Mouse (Mus musculus): Measurements from ENCODE around the gene Hacd2. TPM values are rescaled to one million over a fixed set of nuclear protein-coding genes. Genes with fewer than 3 reads are reported as not detected.

The Hacd2 gene
- polyA plus RNA-seq, 1 experiment from 2014 or later, result 58.1 TPM

DNA sequence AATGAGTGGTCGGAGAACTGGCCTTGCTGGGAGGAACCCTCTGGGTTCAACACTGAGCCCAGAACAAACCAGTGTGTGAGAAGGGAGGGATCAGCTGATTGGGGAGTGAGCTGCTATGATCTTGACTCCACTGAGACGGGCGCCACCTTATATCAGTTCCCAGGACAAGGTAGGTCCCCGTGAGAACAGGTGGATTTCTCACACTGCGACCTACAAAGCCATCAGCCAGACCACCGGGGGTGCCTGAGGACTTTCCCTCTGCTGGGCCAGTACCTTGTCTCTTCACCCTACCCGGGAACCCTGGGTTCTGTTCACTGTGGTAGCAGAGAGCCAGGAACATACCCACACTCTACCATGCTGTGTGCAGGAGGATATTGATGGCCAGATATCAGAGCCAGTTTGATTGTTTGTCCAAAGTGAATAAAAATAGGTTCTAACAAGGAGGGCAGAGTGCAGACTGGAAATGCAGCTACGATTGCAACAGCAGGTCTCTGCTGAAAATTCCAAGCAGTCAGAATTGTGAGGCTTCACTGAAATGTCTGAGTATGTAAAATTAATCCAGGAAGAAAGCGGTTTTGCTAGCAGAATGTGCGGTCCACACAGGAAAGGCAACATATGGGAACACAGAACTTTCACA is 28.4 kb upstream of the Hacd2 start:
- no peak overlapping the region for H3K4me3 ChIP-seq
- no peaks in the 10 kb centered on the region for H3K9me3 ChIP-seq
- no peak overlapping the region for H3K27ac ChIP-seq (replicated peaks)
- H3K9ac ChIP-seq, result no peak overlapping the region
- H3K4me1 ChIP-seq, result peaks cover 28% of the 10 kb centered on the region
- no peak for ATAC-seq (ENCODE audit: extremely low read depth, insufficient number of reproducible peaks, low FRiP score, low TSS enrichment)
- no peak overlapping the region for H3K4me2 ChIP-seq
- 76% methylated on average over 10 of the region's 10 CpGs for WGBS
- H3K27me3 ChIP-seq (replicated peaks), result no peaks in the 10 kb centered on the region
- no peaks in the 10 kb centered on the region for H3K36me3 ChIP-seq

DNA sequence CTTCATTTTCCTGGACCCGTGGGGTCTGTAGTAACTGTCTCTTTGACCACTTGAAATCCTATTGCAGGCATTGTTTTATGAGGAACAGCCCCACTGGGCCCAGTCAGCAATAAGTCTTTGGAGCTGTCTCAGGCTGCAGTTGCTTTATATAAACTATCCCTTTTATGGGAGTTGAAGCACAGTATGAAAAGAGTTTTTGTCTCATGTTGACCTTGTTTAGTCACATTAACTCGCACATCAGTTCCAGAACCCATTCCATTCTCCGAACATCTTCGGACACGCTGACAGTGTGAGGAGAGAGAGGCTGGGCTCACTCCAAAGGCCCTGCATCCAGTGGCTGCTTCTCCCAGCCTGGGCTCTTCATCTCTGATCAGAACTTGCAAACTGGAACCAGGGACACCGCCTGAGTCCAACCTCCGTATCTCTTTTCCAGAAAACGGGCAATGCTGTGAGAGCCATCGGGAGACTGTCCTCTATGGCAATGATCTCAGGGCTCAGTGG is 27.5 kb upstream of the Hacd2 start:
- no peaks in the 10 kb centered on the region for H3K36me3 ChIP-seq
- no peak overlapping the region for H3K27ac ChIP-seq (replicated peaks)
- ATAC-seq (ENCODE audit: extremely low read depth, insufficient number of reproducible peaks, low FRiP score, low TSS enrichment), result no peak
- peaks cover 28% of the 10 kb centered on the region for H3K4me1 ChIP-seq
- H3K9me3 ChIP-seq, result no peaks in the 10 kb centered on the region
- H3K27me3 ChIP-seq (replicated peaks), result no peaks in the 10 kb centered on the region
- H3K4me2 ChIP-seq, result no peak overlapping the region
- H3K9ac ChIP-seq, result no peak overlapping the region
- no peak overlapping the region for H3K4me3 ChIP-seq
- 76% methylated on average over 9 of the region's 9 CpGs for WGBS

DNA sequence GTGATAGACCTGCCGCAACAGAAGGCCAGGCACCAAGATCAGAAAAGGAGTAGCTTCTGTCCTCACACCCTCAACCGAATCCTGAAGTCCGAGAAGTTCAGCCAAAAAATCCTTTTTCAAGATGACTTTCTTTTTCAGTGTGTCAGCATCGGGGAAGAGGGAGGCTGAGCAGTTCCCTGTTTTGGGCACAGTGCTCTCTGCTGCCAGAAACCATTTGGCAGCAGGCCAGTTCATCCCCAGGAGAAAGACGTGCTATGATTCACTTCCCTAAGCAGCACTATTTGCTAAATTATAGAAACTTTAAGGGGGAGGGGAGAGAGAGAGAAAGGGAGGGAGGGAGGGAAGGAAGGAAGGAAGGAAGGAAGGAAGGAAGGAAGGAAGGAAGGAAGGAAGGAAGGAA is 26.1 kb upstream of the Hacd2 start:
- WGBS, result 31% methylated on average over 5 of the region's 5 CpGs
- Histone ChIP-seq H3K9ac (0 out of 2 replicates have a peak overlapping the region, but pooled peaks have one; percentile 10), H3K4me3 (no peak overlapping the region), H3K4me1 (peaks cover 36% of the 10 kb centered on the region), H3K27ac (replicated peaks) (peak overlapping the region; percentile 45; the same call in 1 of the 2 replicates), H3K36me3 (no peaks in the 10 kb centered on the region), H3K9me3 (no peaks in the 10 kb centered on the region), H3K4me2 (peak overlapping the region; percentile 9; the same call in 1 of the 2 replicates), H3K27me3 (replicated peaks) (no peaks in the 10 kb centered on the region)
- ATAC-seq (ENCODE audit: extremely low read depth, insufficient number of reproducible peaks, low FRiP score, low TSS enrichment), result no peak

DNA sequence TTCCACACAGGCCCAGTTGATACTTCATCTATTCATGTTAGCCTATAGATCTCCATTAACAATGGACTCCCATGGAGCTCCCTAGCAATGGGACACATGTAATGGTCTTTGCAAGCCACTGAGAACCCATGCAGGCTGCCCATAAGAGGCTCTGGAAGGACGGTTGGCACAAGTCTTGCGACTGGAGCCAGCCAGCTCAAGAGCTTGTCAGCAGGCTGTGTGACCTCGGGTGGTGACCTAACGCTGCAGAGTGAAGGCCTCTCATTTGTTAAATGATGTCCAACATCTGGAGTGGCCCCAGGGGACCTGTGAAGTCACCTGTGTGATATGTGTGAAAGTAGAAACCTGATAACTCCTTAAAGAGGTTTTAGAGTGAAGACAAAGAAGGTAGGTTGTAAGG is 25.2 kb upstream of the Hacd2 start:
- H3K27ac ChIP-seq (replicated peaks), result no peak overlapping the region
- H3K9me3 ChIP-seq, result no peaks in the 10 kb centered on the region
- 54% methylated on average over 4 of the region's 4 CpGs for WGBS
- H3K4me2 ChIP-seq, result no peak overlapping the region
- H3K36me3 ChIP-seq, result no peaks in the 10 kb centered on the region
- peaks cover 37% of the 10 kb centered on the region for H3K4me1 ChIP-seq
- H3K9ac ChIP-seq, result no peak overlapping the region
- H3K4me3 ChIP-seq, result no peak overlapping the region
- H3K27me3 ChIP-seq (replicated peaks), result peaks cover 2% of the 10 kb centered on the region; the same call in 1 of the 2 replicates
- no peak for ATAC-seq (ENCODE audit: extremely low read depth, insufficient number of reproducible peaks, low FRiP score, low TSS enrichment)

DNA sequence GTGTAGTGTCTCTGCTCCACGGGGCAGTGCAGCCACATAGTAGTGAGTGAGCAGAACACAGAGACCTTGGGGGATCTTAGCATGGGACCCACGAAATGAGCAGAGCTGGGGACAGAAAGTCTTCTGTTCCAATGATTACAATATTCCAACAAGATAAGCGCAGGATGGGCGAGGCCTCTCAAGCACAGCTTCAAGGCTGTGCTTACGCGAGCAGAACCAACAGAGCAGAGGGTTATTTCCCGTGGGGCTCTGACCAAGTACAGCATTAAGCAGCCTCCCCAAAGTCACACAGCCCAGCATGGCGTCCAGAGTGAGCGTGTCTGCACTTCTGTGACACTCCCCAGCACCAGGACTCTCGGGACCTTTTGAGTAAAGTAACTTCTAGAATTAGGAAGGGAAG is 24.7 kb upstream of the Hacd2 start:
- no peaks in the 10 kb centered on the region for H3K36me3 ChIP-seq
- peaks cover 6% of the 10 kb centered on the region; the same call in 1 of the 2 replicates for H3K27me3 ChIP-seq (replicated peaks)
- H3K4me2 ChIP-seq, result no peak overlapping the region
- WGBS, result 65% methylated on average over 10 of the region's 10 CpGs
- no peak overlapping the region for H3K9ac ChIP-seq
- H3K4me1 ChIP-seq, result peaks cover 37% of the 10 kb centered on the region
- H3K9me3 ChIP-seq, result no peaks in the 10 kb centered on the region
- ATAC-seq (ENCODE audit: extremely low read depth, insufficient number of reproducible peaks, low FRiP score, low TSS enrichment), result no peak
- no peak overlapping the region for H3K27ac ChIP-seq (replicated peaks)
- H3K4me3 ChIP-seq, result no peak overlapping the region

DNA sequence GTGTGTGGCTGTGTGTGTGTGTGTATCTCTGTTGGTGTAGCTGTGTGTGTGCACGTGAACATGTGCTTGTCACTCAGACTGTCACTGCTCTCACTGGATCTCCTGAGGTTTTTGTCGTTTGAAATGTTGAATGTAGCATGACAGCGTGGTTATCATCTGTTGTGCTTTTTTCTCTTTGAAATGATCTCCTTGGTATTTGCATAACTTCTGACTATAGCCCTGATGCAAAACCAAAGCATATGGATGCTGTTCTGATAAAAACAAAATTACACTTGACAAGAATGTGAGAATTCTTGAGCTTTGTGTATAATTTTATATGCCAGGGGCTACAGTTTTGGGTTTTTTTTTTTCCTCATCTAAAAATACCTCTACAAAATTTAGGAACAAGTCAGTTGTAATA is 23.2 kb upstream of the Hacd2 start:
- H3K4me2 ChIP-seq, result no peak overlapping the region
- H3K4me1 ChIP-seq, result peaks cover 37% of the 10 kb centered on the region
- no peaks in the 10 kb centered on the region for H3K9me3 ChIP-seq
- WGBS, result 77% methylated on average over 3 of the region's 3 CpGs
- no peak overlapping the region for H3K9ac ChIP-seq
- no peaks in the 10 kb centered on the region for H3K36me3 ChIP-seq
- no peak overlapping the region for H3K27ac ChIP-seq (replicated peaks)
- H3K4me3 ChIP-seq, result no peak overlapping the region
- peaks cover 6% of the 10 kb centered on the region; the same call in 1 of the 2 replicates for H3K27me3 ChIP-seq (replicated peaks)
- ATAC-seq (ENCODE audit: extremely low read depth, insufficient number of reproducible peaks, low FRiP score, low TSS enrichment), result no peak

DNA sequence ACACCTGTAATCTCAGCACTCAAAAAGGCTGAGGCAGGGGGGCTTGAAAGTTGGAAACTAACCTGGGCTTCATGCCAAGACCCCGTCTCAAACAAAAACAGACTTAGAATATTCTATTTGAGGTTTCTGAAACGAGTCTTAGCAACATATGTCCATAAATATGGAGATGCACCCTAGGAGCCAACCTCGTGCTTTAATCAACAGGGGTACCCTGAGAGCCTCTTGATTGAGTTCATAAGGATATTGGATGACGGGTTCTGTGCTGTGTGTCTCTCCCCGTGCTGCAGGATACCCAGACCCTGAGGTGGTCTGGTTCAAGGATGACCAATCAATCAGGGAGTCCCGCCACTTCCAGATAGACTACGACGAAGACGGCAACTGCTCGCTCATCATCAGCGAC is 22.2 kb upstream of the Hacd2 start:
- no peak overlapping the region for H3K27ac ChIP-seq (replicated peaks)
- H3K27me3 ChIP-seq (replicated peaks), result peaks cover 6% of the 10 kb centered on the region; the same call in 1 of the 2 replicates
- H3K36me3 ChIP-seq, result no peaks in the 10 kb centered on the region
- no peak overlapping the region for H3K4me3 ChIP-seq
- 40% methylated on average over 11 of the region's 11 CpGs for WGBS
- H3K4me2 ChIP-seq, result peak overlapping the region; percentile 60
- H3K9me3 ChIP-seq, result no peaks in the 10 kb centered on the region
- no peak overlapping the region for H3K9ac ChIP-seq
- peaks cover 37% of the 10 kb centered on the region for H3K4me1 ChIP-seq
- no peak for ATAC-seq (ENCODE audit: extremely low read depth, insufficient number of reproducible peaks, low FRiP score, low TSS enrichment)

DNA sequence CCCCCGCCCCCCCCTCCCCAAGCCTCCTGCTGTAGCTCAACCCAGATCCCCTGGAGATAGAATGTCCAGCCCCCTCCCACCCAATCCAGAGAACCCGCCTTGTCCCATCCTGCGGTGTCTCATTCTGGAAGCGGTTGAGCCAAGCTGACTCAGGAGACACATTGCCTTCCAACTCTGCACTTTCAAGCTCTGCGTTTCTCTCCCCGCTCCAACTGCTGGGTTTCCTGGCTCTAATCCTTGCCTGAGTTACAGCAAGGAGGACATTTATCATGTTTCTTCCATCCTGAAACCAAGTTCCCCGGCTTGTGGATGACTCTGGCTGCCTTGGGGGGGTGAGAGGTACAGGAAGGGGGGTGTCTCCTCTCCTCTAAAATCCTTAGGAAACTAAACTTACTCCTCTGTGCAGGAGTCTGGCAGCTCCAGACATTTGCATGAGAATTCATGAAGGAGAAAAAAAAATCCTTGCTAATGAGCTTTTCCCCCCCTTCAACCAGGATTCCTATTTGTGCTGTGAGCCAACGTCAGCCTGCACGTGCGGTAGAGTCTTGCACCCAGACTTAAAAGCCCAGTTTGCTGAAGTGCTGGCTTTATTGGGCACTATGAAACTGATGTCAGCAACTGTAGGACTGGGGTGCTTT is 21.2 kb upstream of the Hacd2 start:
- Histone ChIP-seq H3K4me1 (peaks cover 31% of the 10 kb centered on the region), H3K4me3 (peak overlapping the region; percentile 24), H3K9me3 (no peaks in the 10 kb centered on the region), H3K4me2 (peak overlapping the region; percentile 60), H3K27me3 (replicated peaks) (peaks cover 6% of the 10 kb centered on the region; the same call in 1 of the 2 replicates), H3K27ac (replicated peaks) (no peak overlapping the region), H3K9ac (peak overlapping the region; percentile 71), H3K36me3 (no peaks in the 10 kb centered on the region)
- WGBS, result 8% methylated on average over 10 of the region's 10 CpGs
- ATAC-seq (ENCODE audit: extremely low read depth, insufficient number of reproducible peaks, low FRiP score, low TSS enrichment), result no peak

DNA sequence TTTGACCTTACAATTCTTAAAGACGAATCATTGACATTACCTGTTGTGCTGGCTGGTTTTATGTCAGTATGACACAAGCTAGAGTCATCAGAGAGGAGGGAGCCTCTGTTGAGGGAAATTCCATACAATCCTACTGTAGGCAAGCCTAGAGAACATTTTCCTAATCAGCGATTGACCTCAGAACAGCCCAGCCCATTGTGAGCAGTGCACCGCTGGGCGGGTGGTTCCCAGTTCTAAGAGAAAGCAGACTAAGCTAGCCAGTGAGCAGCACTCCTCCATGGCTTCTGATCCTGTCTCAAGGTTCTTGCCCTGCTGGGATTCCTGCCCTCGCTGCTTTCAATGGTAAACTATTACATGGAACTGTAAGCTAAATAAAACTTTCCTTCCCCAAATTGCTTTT is 17.9 kb upstream of the Hacd2 start:
- ATAC-seq (ENCODE audit: extremely low read depth, insufficient number of reproducible peaks, low FRiP score, low TSS enrichment), result no peak
- WGBS, result 66% methylated on average over 5 of the region's 5 CpGs

DNA sequence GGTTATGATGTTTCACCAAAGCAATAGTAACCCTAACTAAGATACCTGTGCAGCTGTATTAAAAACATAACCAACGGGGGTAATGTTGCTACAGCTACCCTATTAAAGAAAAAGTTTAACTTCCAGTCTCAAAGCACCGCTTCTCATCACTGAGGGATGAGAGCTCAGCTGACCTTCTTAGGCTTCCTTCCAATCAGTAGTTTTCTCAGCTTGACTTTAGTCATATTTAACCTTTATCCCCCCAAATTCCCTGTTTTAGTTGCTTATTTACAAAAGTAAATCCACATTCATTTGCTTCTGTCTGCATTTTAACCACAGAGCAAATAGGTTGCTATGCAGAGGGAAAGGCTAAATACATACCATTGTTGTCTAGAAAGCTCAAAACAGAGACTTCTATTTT is 17.5 kb upstream of the Hacd2 start:
- Histone ChIP-seq H3K4me1 (peaks cover 12% of the 10 kb centered on the region), H3K36me3 (no peaks in the 10 kb centered on the region), H3K9me3 (no peaks in the 10 kb centered on the region), H3K27me3 (replicated peaks) (peaks cover 7% of the 10 kb centered on the region; the same call in 1 of the 2 replicates), H3K9ac (no peak overlapping the region), H3K4me2 (no peak overlapping the region), H3K4me3 (no peak overlapping the region), H3K27ac (replicated peaks) (no peak overlapping the region)
- ATAC-seq (ENCODE audit: extremely low read depth, insufficient number of reproducible peaks, low FRiP score, low TSS enrichment), result no peak
- WGBS, result 63% methylated on average over 2 of the region's 2 CpGs

More for the DNA sequence above, 17.9 kb upstream of the Hacd2 start:
- H3K27me3 ChIP-seq (replicated peaks), result peaks cover 6% of the 10 kb centered on the region; the same call in 1 of the 2 replicates
- H3K36me3 ChIP-seq, result no peaks in the 10 kb centered on the region
- no peaks in the 10 kb centered on the region for H3K9me3 ChIP-seq
- H3K4me3 ChIP-seq, result no peak overlapping the region
- no peak overlapping the region for H3K27ac ChIP-seq (replicated peaks)
- no peak overlapping the region for H3K4me2 ChIP-seq
- peaks cover 12% of the 10 kb centered on the region for H3K4me1 ChIP-seq
- H3K9ac ChIP-seq, result no peak overlapping the region

DNA sequence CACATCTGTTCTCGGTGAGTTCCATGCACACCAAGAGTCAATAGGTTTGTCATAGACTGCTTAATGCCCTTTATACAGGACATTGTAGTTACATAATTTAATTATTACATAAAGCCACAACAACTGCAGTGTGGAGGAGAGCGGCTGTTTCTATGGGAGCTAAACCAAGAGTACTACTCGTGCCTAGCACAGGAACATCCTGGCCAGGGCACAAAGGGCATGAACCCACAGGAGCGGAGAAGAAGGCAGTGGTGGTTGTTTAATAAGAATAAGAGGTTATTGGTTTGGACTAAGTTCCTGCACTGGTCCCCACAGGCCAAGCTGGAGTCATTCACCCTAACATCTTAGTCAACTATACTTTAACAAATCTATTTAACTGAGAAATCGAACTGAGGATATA is 16.0 kb upstream of the Hacd2 start:
- ATAC-seq (ENCODE audit: extremely low read depth, insufficient number of reproducible peaks, low FRiP score, low TSS enrichment), result no peak
- Histone ChIP-seq H3K4me1 (peaks cover 3% of the 10 kb centered on the region), H3K9me3 (no peaks in the 10 kb centered on the region), H3K4me3 (no peak overlapping the region), H3K9ac (no peak overlapping the region), H3K36me3 (no peaks in the 10 kb centered on the region), H3K27ac (replicated peaks) (no peak overlapping the region), H3K4me2 (no peak overlapping the region), H3K27me3 (replicated peaks) (peaks cover 13% of the 10 kb centered on the region; the same call in 1 of the 2 replicates)
- 82% methylated on average over 5 of the region's 5 CpGs for WGBS
